8 mouse cellular contexts compared by ENCODE assay signal in genomic region chr3:133091664-133092273, GRCm38 (mm10). TPM values are rescaled to one million over a fixed set of nuclear protein-coding genes. Genes with fewer than 3 reads are reported as not detected.
DNase-seq lines count a peak whose midpoint lies in the region; ATAC-seq and TF ChIP-seq lines count a peak whose summit lies in the region.

Ints12 (plus strand) TSS chr3:133091840.
Gstcd (minus strand) TSS chr3:133092033.

- peak within 1 kb of the TSS; percentile 95 for H3K9ac ChIP-seq in forebrain, embryonic 12.5 days
- peak within 1 kb of the TSS; percentile 90 for H3K9ac ChIP-seq in heart, postnatal 0 days (replicated peaks; ENCODE audit: low read depth, low read length)
- H3K9ac ChIP-seq in liver, embryonic 16.5 days (ENCODE audit: low read depth, low read length) = peak within 1 kb of the TSS; percentile 96
- H3K9ac ChIP-seq in neural tube, embryonic 13.5 days = peak within 1 kb of the TSS; percentile 95

- peaks cover 23% of the 10 kb centered on the region for H3K4me1 ChIP-seq in E14TG2a.4 (replicated peaks; ENCODE audit: low read depth, low read length)
- peaks cover 30% of the 10 kb centered on the region for H3K4me1 ChIP-seq in forebrain, embryonic 12.5 days
- peaks cover 13% of the 10 kb centered on the region for H3K4me1 ChIP-seq in heart, postnatal 0 days (ENCODE audit: control insufficient read depth, insufficient read depth)
- peaks cover 7% of the 10 kb centered on the region for H3K4me1 ChIP-seq in liver, embryonic 16.5 days (ENCODE audit: control insufficient read depth, low read depth, low read length)
- H3K4me1 ChIP-seq in neural tube, embryonic 13.5 days (replicated peaks) = peaks cover 34% of the 10 kb centered on the region
- H3K4me1 ChIP-seq in testis, adult 2 months (ENCODE audit: control insufficient read depth, insufficient read depth, low read length) = no peaks in the 10 kb centered on the region

- peak within 1 kb of the TSS; percentile 94 for H3K4me3 ChIP-seq in E14TG2a.4 (replicated peaks; ENCODE audit: low read length)
- peak within 1 kb of the TSS; percentile 90 for H3K4me3 ChIP-seq in forebrain, embryonic 12.5 days (replicated peaks)
- H3K4me3 ChIP-seq in heart, postnatal 0 days (ENCODE audit: low read depth, low read length) = peak within 1 kb of the TSS; percentile 100
- peak within 1 kb of the TSS; percentile 76 for H3K4me3 ChIP-seq in liver, embryonic 16.5 days (ENCODE audit: low read depth, low read length)
- peak within 1 kb of the TSS; percentile 79 for H3K4me3 ChIP-seq in neural tube, embryonic 13.5 days
- H3K4me3 ChIP-seq in testis, adult 2 months (ENCODE audit: control insufficient read depth, low read depth, low read length) = peak within 1 kb of the TSS; percentile 97

- peaks cover 2% of the 10 kb centered on the region; the same call in 1 of the 2 replicates for H3K36me3 ChIP-seq in E14TG2a.4 (ENCODE audit: insufficient read depth, low read length)
- peaks cover 2% of the 10 kb centered on the region; the same call in 1 of the 2 replicates for H3K36me3 ChIP-seq in forebrain, embryonic 12.5 days (replicated peaks)
- H3K36me3 ChIP-seq in heart, postnatal 0 days (replicated peaks; ENCODE audit: control insufficient read depth, insufficient read depth, low read length) = 0 out of 2 replicates have a peak, but pooled peaks cover 2% of the 10 kb centered on the region
- H3K36me3 ChIP-seq in liver, embryonic 16.5 days (ENCODE audit: control insufficient read depth, insufficient read depth) = no peaks in the 10 kb centered on the region
- peaks cover 2% of the 10 kb centered on the region; the same call in 1 of the 2 replicates for H3K36me3 ChIP-seq in neural tube, embryonic 13.5 days
- no peaks in the 10 kb centered on the region for H3K36me3 ChIP-seq in testis, adult 2 months (ENCODE audit: control insufficient read depth, insufficient read depth, low read length)

- no peak for TF ChIP-seq EP300 in heart, postnatal 0 days (IDR thresholded peaks at IDR 0.05; ENCODE audit: low read depth)

- no peak for TF ChIP-seq CTCF in E14TG2a.4 (conservative IDR thresholded peaks at IDR 0.05; ENCODE audit: low read length)
- no peak for TF ChIP-seq CTCF in heart, postnatal 0 days (IDR thresholded peaks at IDR 0.05; ENCODE audit: low read depth)
- TF ChIP-seq CTCF in testis, adult 2 months (IDR thresholded peaks at IDR 0.05; ENCODE audit: control insufficient read depth, insufficient read depth, insufficient replicate concordance, low read depth, low read length) = no peak

- peak within 1 kb of the TSS; percentile 99 for H3K27ac ChIP-seq in forebrain, embryonic 12.5 days
- peak within 1 kb of the TSS; percentile 93 for H3K27ac ChIP-seq in heart, postnatal 0 days (ENCODE audit: low read depth)
- peak within 1 kb of the TSS; percentile 87 for H3K27ac ChIP-seq in liver, embryonic 16.5 days (ENCODE audit: low read length)
- H3K27ac ChIP-seq in neural tube, embryonic 13.5 days (replicated peaks) = peak within 1 kb of the TSS; percentile 97
- peak within 1 kb of the TSS; percentile 96 for H3K27ac ChIP-seq in testis, adult 2 months (ENCODE audit: control insufficient read depth, insufficient read depth, low read depth, low read length)

- peak within 1 kb of the TSS; percentile 63 for H3K4me2 ChIP-seq in forebrain, embryonic 12.5 days
- H3K4me2 ChIP-seq in heart, postnatal 0 days (ENCODE audit: low read depth, low read length) = peak within 1 kb of the TSS; percentile 96
- peak within 1 kb of the TSS; percentile 72 for H3K4me2 ChIP-seq in liver, embryonic 16.5 days (ENCODE audit: low read depth, low read length)
- H3K4me2 ChIP-seq in neural tube, embryonic 13.5 days = peak within 1 kb of the TSS; percentile 66

- WGBS in forebrain, embryonic 12.5 days = under 1% methylated on average over 53 of the region's 53 CpGs
- WGBS in heart, postnatal 0 days = 1% methylated on average over 50 of the region's 53 CpGs
- WGBS in liver, embryonic 16.5 days (ENCODE audit: insufficient replicate concordance) = under 1% methylated on average over 53 of the region's 53 CpGs
- under 1% methylated on average over 53 of the region's 53 CpGs for WGBS in neural tube, embryonic 13.5 days

- H3K27me3 ChIP-seq in E14TG2a.4 (ENCODE audit: insufficient read depth, low read length) = no peaks in the 10 kb centered on the region
- H3K27me3 ChIP-seq in forebrain, embryonic 12.5 days = no peaks in the 10 kb centered on the region
- H3K27me3 ChIP-seq in heart, postnatal 0 days (ENCODE audit: control insufficient read depth, insufficient read depth, low read length) = no peaks in the 10 kb centered on the region
- no peaks in the 10 kb centered on the region for H3K27me3 ChIP-seq in liver, embryonic 16.5 days (ENCODE audit: control insufficient read depth, insufficient read depth, low read depth, low read length)
- no peaks in the 10 kb centered on the region for H3K27me3 ChIP-seq in neural tube, embryonic 13.5 days
- H3K27me3 ChIP-seq in testis, adult 2 months (ENCODE audit: control insufficient read depth, insufficient read depth, low read length) = no peaks in the 10 kb centered on the region

- H3K9me3 ChIP-seq in E14TG2a.4 (ENCODE audit: low read length) = no peaks in the 10 kb centered on the region
- no peaks in the 10 kb centered on the region for H3K9me3 ChIP-seq in forebrain, embryonic 12.5 days
- H3K9me3 ChIP-seq in heart, postnatal 0 days (replicated peaks; ENCODE audit: control insufficient read depth, low read length) = no peaks in the 10 kb centered on the region
- H3K9me3 ChIP-seq in liver, embryonic 16.5 days (replicated peaks; ENCODE audit: control insufficient read depth, low read length) = no peaks in the 10 kb centered on the region
- no peaks in the 10 kb centered on the region for H3K9me3 ChIP-seq in neural tube, embryonic 13.5 days

- DNase-seq in c-Kit-positive CD71-positive TER-119-positive erythroid progenitor cells, embryonic 14.5 days (ENCODE audit: low spot score) = peak; percentile 92
- peak; percentile 98 for DNase-seq in heart, postnatal 0 days (ENCODE audit: low spot score)
- peak; percentile 94 to 96 for DNase-seq in kidney, postnatal 4 days

- peak; percentile 97 for ATAC-seq in forebrain, embryonic 12.5 days (ENCODE audit: low FRiP score)
- peak; percentile 99 for ATAC-seq in heart, postnatal 0 days (ENCODE audit: insufficient read depth, low read depth)
- peak; percentile 95 for ATAC-seq in liver, embryonic 16.5 days (ENCODE audit: low read depth)
- ATAC-seq in neural tube, embryonic 13.5 days (ENCODE audit: low read depth) = peak; percentile 98

- TF ChIP-seq POLR2A in testis, adult 2 months (IDR thresholded peaks at IDR 0.05; ENCODE audit: control insufficient read depth, low read depth, low read length) = peak; percentile 96

RNA-seq across cellular contexts. Expression of gene Ints12, which starts in this region (rescaled TPM):
- 24.3 and 26.3 TPM in 2 replicates for polyA plus RNA-seq in forebrain, embryonic 12.5 days (2016; fragmentation: Nextera tagmentation; extraction: Ambion mirVana)
- total RNA-seq in heart, postnatal 0 days (2014; rRNA removed; ENCODE audit: low replicate concordance) = 4.2 and 6.5 TPM in 2 replicates
- polyA plus RNA-seq in heart, postnatal 0 days (2015; fragmentation: Nextera tagmentation; extraction: Ambion mirVana) = 10.1 and 11.4 TPM in 2 replicates
- polyA plus RNA-seq in liver, embryonic 16.5 days (2015; fragmentation: Nextera tagmentation; extraction: Ambion mirVana) = 9.2 and 9.6 TPM in 2 replicates
- polyA plus RNA-seq in neural tube, embryonic 13.5 days (2015; fragmentation: Nextera tagmentation; extraction: Ambion mirVana) = 18.0 and 21.9 TPM in 2 replicates
- polyA plus RNA-seq in testis, adult 2 months (2012; rRNA removed) = 12.6 and 13.6 TPM in 2 replicates

RNA-seq across cellular contexts. Expression of gene Gstcd, which starts in this region (rescaled TPM):
- polyA plus RNA-seq in forebrain, embryonic 12.5 days (2016; fragmentation: Nextera tagmentation; extraction: Ambion mirVana) = 8.5 and 10.5 TPM in 2 replicates
- 4.4 and 7.5 TPM in 2 replicates for total RNA-seq in heart, postnatal 0 days (2014; rRNA removed; ENCODE audit: low replicate concordance)
- polyA plus RNA-seq in heart, postnatal 0 days (2015; fragmentation: Nextera tagmentation; extraction: Ambion mirVana) = 1.2 TPM in 2 replicates
- polyA plus RNA-seq in liver, embryonic 16.5 days (2015; fragmentation: Nextera tagmentation; extraction: Ambion mirVana) = 2.4 and 3.0 TPM in 2 replicates
- 4.1 and 5.7 TPM in 2 replicates for polyA plus RNA-seq in neural tube, embryonic 13.5 days (2015; fragmentation: Nextera tagmentation; extraction: Ambion mirVana)
- 18.7 and 21.8 TPM in 2 replicates for polyA plus RNA-seq in testis, adult 2 months (2012; rRNA removed)

Comparison
In these comparisons a context has a peak if more than half of its experiments do, and no peak if none do; other contexts are left out.
1. Peak in every context shown above with its lines: DNase-seq, ATAC-seq, H3K4me3 ChIP-seq and H3K27ac ChIP-seq.